Mouse (Mus musculus) limb, embryonic 14.5 days (tissue): ENCODE results near the gene Slc2a8. TPM values are rescaled to one million over a fixed set of nuclear protein-coding genes. Genes with fewer than 3 reads are reported as not detected.

ENCODE experiments used
- ATAC-seq: fragments of 200-750 bp; cut with Nextera tagmentation; 2 replicates; pipeline ENCODE4 v1.8.0; 2017; ENCODE audit warnings: low read depth, moderate number of reproducible peaks, moderate TSS enrichment; ENCODE audit not compliant: low FRiP score
- DNase-seq: peaks from one replicate; pipeline ENCODE4 v3.0.0-alpha.2; 2015; ENCODE audit warnings: low spot score
- H3K27ac ChIP-seq: fragments of 300-500 bp; sonication (generic); replicated peaks from 2 replicates; pipeline ENCODE4 v1.5.1; 2014; ENCODE audit warnings: low read depth, mild to moderate bottlenecking, low read length, moderate library complexity, mixed read lengths
- H3K27me3 ChIP-seq: fragments of 300-500 bp; sonication (generic); 2 replicates; pipeline ENCODE4 v1.6.1; 2014; ENCODE audit warnings: low read length, mixed read lengths; ENCODE audit not compliant: control insufficient read depth, insufficient read depth
- H3K36me3 ChIP-seq: fragments of 300-500 bp; sonication (generic); 2 replicates; pipeline ENCODE4 v1.6.1; 2014; ENCODE audit warnings: mild to moderate bottlenecking, low read length, moderate library complexity, mixed read lengths; ENCODE audit not compliant: control insufficient read depth, insufficient read depth
- H3K4me1 ChIP-seq: fragments of 300-500 bp; sonication (generic); 2 replicates; pipeline ENCODE4 v1.6.1; 2014; ENCODE audit warnings: antibody characterized with exemption, low read length, mixed read lengths; ENCODE audit not compliant: control insufficient read depth, insufficient read depth
- H3K4me2 ChIP-seq: fragments of 300-500 bp; sonication (generic); replicated peaks from 2 replicates; pipeline ENCODE4 v1.6.1; 2014; ENCODE audit warnings: low read depth, mild to moderate bottlenecking, low read length, moderate library complexity; ENCODE audit not compliant: severe bottlenecking
- H3K4me3 ChIP-seq: fragments of 300-500 bp; sonication (generic); replicated peaks from 2 replicates; pipeline ENCODE4 v1.5.1; 2014; ENCODE audit warnings: low read length
- H3K9ac ChIP-seq: fragments of 300-500 bp; sonication (generic); 2 replicates; pipeline ENCODE4 v1.6.1; 2014; ENCODE audit warnings: mild to moderate bottlenecking, low read depth, low read length, moderate library complexity; ENCODE audit not compliant: severe bottlenecking
- H3K9me3 ChIP-seq: fragments of 300-500 bp; sonication (generic); 2 replicates; pipeline ENCODE4 v1.6.1; 2016; ENCODE audit warnings: low read length; ENCODE audit not compliant: control insufficient read depth
- POLR2A ChIP-seq: fragments of 200-500 bp; IDR thresholded peaks from 2 replicates; pipeline ENCODE4 v1.8.0; 2012; ENCODE audit warnings: inconsistent platforms, mild to moderate bottlenecking, moderate library complexity, borderline replicate concordance; ENCODE audit not compliant: insufficient read depth, insufficient read length; ENCODE audit errors: extremely low read depth
- WGBS: fragments of 180-500 bp; shearing (Covaris S2); extraction: QIAGEN DNeasy Blood & Tissue Kit; methylation state at CpG from one replicate; pipeline ENCODE4 v1.1.7; 2014; 5-methylcytosine and 5-hydroxymethylcytosine counted together
- polyA plus RNA-seq, 2 experiments: library from polyadenylated mRNA; depleted of rRNA in 1 of 2; stranded (reverse) in 1 of 2; unstranded in 1 of 2; fragments of >200 nt; fragmentation: Nextera tagmentation in 1 of 2; extraction: Ambion mirVana in 1 of 2; gene quantifications; 2 replicates each; pipeline versions ENCODE4 v1.2.1 to v1.2.3; 2012 to 2014

The Slc2a8 gene
- 26.0 and 40.6 TPM in 2 replicates for polyA plus RNA-seq (2012; rRNA removed)
- polyA plus RNA-seq (2014; fragmentation: Nextera tagmentation; extraction: Ambion mirVana), result 16.8 and 20.4 TPM in 2 replicates

GRCm38 (mm10) chr2:32981725-32982271 lies at the start of gene Slc2a8:
TSS of gene Slc2a8 (minus strand) at chr2:32982083.
- H3K4me2 ChIP-seq, result peak within 1 kb of the TSS; percentile 97
- H3K27ac ChIP-seq, result no peak within 1 kb of the TSS
- no peaks in the 10 kb centered on the region for H3K9me3 ChIP-seq
- no peaks in the 10 kb centered on the region for H3K27me3 ChIP-seq
- WGBS, result 0% methylated on average over 50 of the region's 50 CpGs
- DNase-seq, result peak; percentile 92
- peak; percentile 91; the same call in 1 of the 2 replicates for TF ChIP-seq POLR2A
- peaks cover 2% of the 10 kb centered on the region; the same call in 1 of the 2 replicates for H3K36me3 ChIP-seq
- peak within 1 kb of the TSS; percentile 76 for H3K9ac ChIP-seq
- H3K4me1 ChIP-seq, result peaks cover 9% of the 10 kb centered on the region
- peak within 1 kb of the TSS; percentile 68 for H3K4me3 ChIP-seq
- peak; percentile 100 for ATAC-seq

GRCm38 (mm10) chr2:33025040-33025439 lies 43.2 kb upstream of the Slc2a8 start:
- Histone ChIP-seq H3K9me3 (no peaks in the 10 kb centered on the region), H3K27me3 (no peaks in the 10 kb centered on the region), H3K4me3 (no peak overlapping the region), H3K36me3 (no peaks in the 10 kb centered on the region), H3K4me1 (no peaks in the 10 kb centered on the region), H3K4me2 (no peak overlapping the region), H3K9ac (no peak overlapping the region), H3K27ac (no peak overlapping the region)
- WGBS, result 77% methylated on average over 4 of the region's 4 CpGs
- TF ChIP-seq POLR2A, result no peak
- no peak for DNase-seq
- ATAC-seq, result no peak

GRCm38 (mm10) chr2:33024564-33024963 lies 42.7 kb upstream of the Slc2a8 start:
- no peak for DNase-seq
- Histone ChIP-seq H3K9me3 (no peaks in the 10 kb centered on the region), H3K4me2 (no peak overlapping the region), H3K27ac (no peak overlapping the region), H3K36me3 (no peaks in the 10 kb centered on the region), H3K4me1 (no peaks in the 10 kb centered on the region), H3K4me3 (no peak overlapping the region), H3K27me3 (no peaks in the 10 kb centered on the region), H3K9ac (no peak overlapping the region)
- 73% methylated on average over 10 of the region's 10 CpGs for WGBS
- no peak for TF ChIP-seq POLR2A
- no peak for ATAC-seq

- 81% methylated on average over 6 of the region's 6 CpGs for WGBS
- H3K4me3 ChIP-seq, result no peak overlapping the region
- H3K4me1 ChIP-seq, result no peaks in the 10 kb centered on the region
- H3K9ac ChIP-seq, result no peak overlapping the region
- DNase-seq (no peak), ATAC-seq (no peak)
- TF ChIP-seq POLR2A, result no peak
- H3K27me3 ChIP-seq, result no peaks in the 10 kb centered on the region
- no peaks in the 10 kb centered on the region for H3K9me3 ChIP-seq
- H3K4me2 ChIP-seq, result no peak overlapping the region
- H3K36me3 ChIP-seq, result no peaks in the 10 kb centered on the region
- no peak overlapping the region for H3K27ac ChIP-seq
Observed at GRCm38 (mm10) chr2:33022846-33023245, 41.0 kb upstream of the Slc2a8 start.

GRCm38 (mm10) chr2:33018026-33018425 lies 36.1 kb upstream of the Slc2a8 start:
- ATAC-seq (no peak), DNase-seq (peak; percentile 56)

GRCm38 (mm10) chr2:33017191-33017590 lies 35.3 kb upstream of the Slc2a8 start:
- WGBS, result 83% methylated on average over 2 of the region's 2 CpGs
- Histone ChIP-seq H3K4me3 (no peak overlapping the region), H3K27ac (no peak overlapping the region), H3K36me3 (no peaks in the 10 kb centered on the region), H3K9me3 (no peaks in the 10 kb centered on the region), H3K27me3 (no peaks in the 10 kb centered on the region), H3K4me1 (no peaks in the 10 kb centered on the region), H3K4me2 (no peak overlapping the region), H3K9ac (no peak overlapping the region)
- ATAC-seq (no peak), DNase-seq (no peak)
- TF ChIP-seq POLR2A, result no peak

More at GRCm38 (mm10) chr2:33018026-33018425, 36.1 kb upstream of the Slc2a8 start:
- H3K36me3 ChIP-seq, result no peaks in the 10 kb centered on the region
- no peak for TF ChIP-seq POLR2A
- H3K27ac ChIP-seq, result no peak overlapping the region
- no peaks in the 10 kb centered on the region for H3K4me1 ChIP-seq
- H3K4me2 ChIP-seq, result no peak overlapping the region
- no peaks in the 10 kb centered on the region for H3K27me3 ChIP-seq
- WGBS, result 7% methylated on average over 6 of the region's 6 CpGs
- H3K9ac ChIP-seq, result no peak overlapping the region
- no peak overlapping the region for H3K4me3 ChIP-seq
- H3K9me3 ChIP-seq, result no peaks in the 10 kb centered on the region
